Mouse (Mus musculus) erythroblast, adult 5-6 weeks (primary cell): ENCODE measurements around the gene 1700019N19Rik. TPM values are rescaled to one million over a fixed set of nuclear protein-coding genes. Genes with fewer than 3 reads are reported as not detected.

Experiments
- total RNA-seq, 2 experiments: library from RNA; stranded (forward) in 1 of 2; stranded (reverse) in 1 of 2; fragments of 150-400 nt in 1 of 2; fragments of 200-764, 138-1000 nt in 1 of 2; gene quantifications; 2 replicates each; pipeline versions ENCODE4 v1.2.3 to v1.2.4; 2015 to 2017; ENCODE audit warnings: low replicate concordance in 2 of 2

The 1700019N19Rik gene
- total RNA-seq, 2 experiments from 2014 or later = not detected

Other genes with a start within 250 kb of the 1700019N19Rik start
- gene Pnlip, start 142.0 kb downstream of the 1700019N19Rik start, total RNA-seq (2015; ENCODE audit: low replicate concordance) = not detected in 2 replicates
- not detected in 2 replicates for gene Pnlip, start 142.0 kb downstream of the 1700019N19Rik start, total RNA-seq (2017; ENCODE audit: low replicate concordance)
- not detected in 2 replicates for gene Pnliprp1, start 65.6 kb downstream of the 1700019N19Rik start, total RNA-seq (2015; ENCODE audit: low replicate concordance)
- not detected in 2 replicates for gene Pnliprp1, start 65.6 kb downstream of the 1700019N19Rik start, total RNA-seq (2017; ENCODE audit: low replicate concordance)
- gene Pnliprp2, start 34.7 kb downstream of the 1700019N19Rik start, total RNA-seq (2015; ENCODE audit: low replicate concordance) = not detected in 2 replicates
- gene Pnliprp2, start 34.7 kb downstream of the 1700019N19Rik start, total RNA-seq (2017; ENCODE audit: low replicate concordance) = not detected in 2 replicates
- not detected in 2 replicates for gene Eno4, start 149.0 kb upstream of the 1700019N19Rik start, total RNA-seq (2015; ENCODE audit: low replicate concordance)
- gene Eno4, start 149.0 kb upstream of the 1700019N19Rik start, total RNA-seq (2017; ENCODE audit: low replicate concordance) = not detected in 2 replicates
- gene Hspa12a, start 149.2 kb upstream of the 1700019N19Rik start, total RNA-seq (2015; ENCODE audit: low replicate concordance) = not detected in 2 replicates
- gene Hspa12a, start 149.2 kb upstream of the 1700019N19Rik start, total RNA-seq (2017; ENCODE audit: low replicate concordance) = not detected in 2 replicates